Mouse (Mus musculus): ENCODE measurements around the gene Gm48551. TPM values are rescaled to one million over a fixed set of nuclear protein-coding genes. Genes with fewer than 3 reads are reported as not detected.

Gm48551 gene
- polyA plus RNA-seq, 1 experiment from 2014 or later: 2.1 TPM

- peaks cover 66% of the 10 kb centered on the region for H3K4me1 ChIP-seq
These were observed 44.2 kb downstream of the Gm48551 start for GRCm38 (mm10) chr10:81428507-81428870.

GRCm38 (mm10) chr10:81429092-81429491, 44.8 kb downstream of the Gm48551 start:
- peak overlapping the region; percentile 97 for H3K27ac ChIP-seq (replicated peaks)
- no peak for ATAC-seq (ENCODE audit: extremely low read depth, insufficient number of reproducible peaks, low FRiP score, low TSS enrichment)
- H3K36me3 ChIP-seq: no peaks in the 10 kb centered on the region
- 36% methylated on average over 2 of the region's 2 CpGs for WGBS
- peak overlapping the region; percentile 81 for H3K4me3 ChIP-seq
- H3K9ac ChIP-seq: peak overlapping the region; percentile 93; the same call in 1 of the 2 replicates
- H3K9me3 ChIP-seq: no peaks in the 10 kb centered on the region
- H3K4me2 ChIP-seq: peak overlapping the region; percentile 93
- peaks cover 16% of the 10 kb centered on the region; the same call in 1 of the 2 replicates for H3K27me3 ChIP-seq (replicated peaks)
- peaks cover 64% of the 10 kb centered on the region for H3K4me1 ChIP-seq

More at GRCm38 (mm10) chr10:81428507-81428870, 44.2 kb downstream of the Gm48551 start:
- H3K27ac ChIP-seq (replicated peaks): no peak overlapping the region
- no peak overlapping the region for H3K4me2 ChIP-seq
- no peaks in the 10 kb centered on the region for H3K36me3 ChIP-seq
- whole genome bisulfite sequencing: 81% methylated on average over 7 of the region's 7 CpGs
- peaks cover 16% of the 10 kb centered on the region; the same call in 1 of the 2 replicates for H3K27me3 ChIP-seq (replicated peaks)
- no peak for ATAC-seq (ENCODE audit: extremely low read depth, insufficient number of reproducible peaks, low FRiP score, low TSS enrichment)
- H3K9me3 ChIP-seq: no peaks in the 10 kb centered on the region
- no peak overlapping the region for H3K4me3 ChIP-seq
- no peak overlapping the region for H3K9ac ChIP-seq

GRCm38 (mm10) chr10:81429605-81430061, 45.4 kb downstream of the Gm48551 start:
- Histone ChIP-seq H3K4me2 (peak overlapping the region; percentile 93), H3K4me1 (peaks cover 59% of the 10 kb centered on the region), H3K9me3 (no peaks in the 10 kb centered on the region), H3K27ac (replicated peaks) (peak overlapping the region; percentile 97), H3K9ac (peak overlapping the region; percentile 93), H3K27me3 (replicated peaks) (peaks cover 16% of the 10 kb centered on the region; the same call in 1 of the 2 replicates), H3K36me3 (no peaks in the 10 kb centered on the region), H3K4me3 (peak overlapping the region; percentile 81)
- peak; percentile 10; the same call in 1 of the 2 replicates for ATAC-seq (ENCODE audit: extremely low read depth, insufficient number of reproducible peaks, low FRiP score, low TSS enrichment)
- WGBS: 2% methylated on average over 19 of the region's 20 CpGs

GRCm38 (mm10) chr10:81430141-81430830, 46.0 kb downstream of the Gm48551 start:
- peaks cover 14% of the 10 kb centered on the region; the same call in 1 of the 2 replicates for H3K27me3 ChIP-seq (replicated peaks)
- peak overlapping the region; percentile 97 for H3K27ac ChIP-seq (replicated peaks)
- H3K4me3 ChIP-seq: peak overlapping the region; percentile 81
- peak overlapping the region; percentile 93 for H3K4me2 ChIP-seq
- no peaks in the 10 kb centered on the region for H3K9me3 ChIP-seq
- peak overlapping the region; percentile 93 for H3K9ac ChIP-seq
- no peaks in the 10 kb centered on the region for H3K36me3 ChIP-seq
- H3K4me1 ChIP-seq: peaks cover 57% of the 10 kb centered on the region
- WGBS: under 1% methylated on average over 70 of the region's 89 CpGs
- peak; percentile 18 for ATAC-seq (ENCODE audit: extremely low read depth, insufficient number of reproducible peaks, low FRiP score, low TSS enrichment)

- WGBS: 2% methylated on average over 66 of the region's 70 CpGs
- no peak; the same call in 1 of the 2 replicates for ATAC-seq (ENCODE audit: extremely low read depth, insufficient number of reproducible peaks, low FRiP score, low TSS enrichment)
- Histone ChIP-seq H3K4me2 (peak overlapping the region; percentile 93), H3K27ac (replicated peaks) (peak overlapping the region; percentile 97), H3K36me3 (no peaks in the 10 kb centered on the region), H3K4me3 (peak overlapping the region; percentile 81), H3K9ac (peak overlapping the region; percentile 93), H3K4me1 (peaks cover 53% of the 10 kb centered on the region), H3K27me3 (replicated peaks) (peaks cover 9% of the 10 kb centered on the region; the same call in 1 of the 2 replicates), H3K9me3 (no peaks in the 10 kb centered on the region)
These were observed 46.7 kb downstream of the Gm48551 start for GRCm38 (mm10) chr10:81430831-81431525.

- no peaks in the 10 kb centered on the region for H3K9me3 ChIP-seq
- H3K9ac ChIP-seq: peak overlapping the region; percentile 93
- H3K27ac ChIP-seq (replicated peaks): peak overlapping the region; percentile 97
- no peak for ATAC-seq (ENCODE audit: extremely low read depth, insufficient number of reproducible peaks, low FRiP score, low TSS enrichment)
- H3K4me2 ChIP-seq: peak overlapping the region; percentile 93
- H3K27me3 ChIP-seq (replicated peaks): peaks cover 13% of the 10 kb centered on the region; the same call in 1 of the 2 replicates
- WGBS: 14% methylated on average over 13 of the region's 15 CpGs
- H3K4me1 ChIP-seq: peaks cover 49% of the 10 kb centered on the region
- H3K36me3 ChIP-seq: no peaks in the 10 kb centered on the region
- H3K4me3 ChIP-seq: peak overlapping the region; percentile 81
These were observed 47.4 kb downstream of the Gm48551 start for GRCm38 (mm10) chr10:81431526-81432168.

- Histone ChIP-seq H3K36me3 (no peaks in the 10 kb centered on the region), H3K9me3 (no peaks in the 10 kb centered on the region), H3K4me2 (peak overlapping the region; percentile 66), H3K9ac (no peak overlapping the region), H3K4me3 (peak overlapping the region; percentile 34; the same call in 1 of the 2 replicates), H3K27me3 (replicated peaks) (peaks cover 13% of the 10 kb centered on the region; the same call in 1 of the 2 replicates), H3K27ac (replicated peaks) (no peak overlapping the region), H3K4me1 (peaks cover 47% of the 10 kb centered on the region)
- ATAC-seq (ENCODE audit: extremely low read depth, insufficient number of reproducible peaks, low FRiP score, low TSS enrichment): no peak
- WGBS: 59% methylated on average over 21 of the region's 21 CpGs
These were observed 48.1 kb downstream of the Gm48551 start for GRCm38 (mm10) chr10:81432169-81432867.

- Histone ChIP-seq H3K9me3 (no peaks in the 10 kb centered on the region), H3K36me3 (no peaks in the 10 kb centered on the region), H3K9ac (peak overlapping the region; percentile 44), H3K4me1 (peaks cover 43% of the 10 kb centered on the region), H3K27me3 (replicated peaks) (peaks cover 13% of the 10 kb centered on the region; the same call in 1 of the 2 replicates), H3K27ac (replicated peaks) (no peak overlapping the region), H3K4me2 (peak overlapping the region; percentile 66), H3K4me3 (peak overlapping the region; percentile 34)
- peak; percentile 55 for ATAC-seq (ENCODE audit: extremely low read depth, insufficient number of reproducible peaks, low FRiP score, low TSS enrichment)
- 4% methylated on average over 17 of the region's 17 CpGs for WGBS
These were observed 48.6 kb downstream of the Gm48551 start for GRCm38 (mm10) chr10:81432868-81433262.

- H3K27ac ChIP-seq (replicated peaks): no peak overlapping the region
- no peaks in the 10 kb centered on the region for H3K9me3 ChIP-seq
- H3K36me3 ChIP-seq: no peaks in the 10 kb centered on the region
- peaks cover 43% of the 10 kb centered on the region for H3K4me1 ChIP-seq
- no peak for ATAC-seq (ENCODE audit: extremely low read depth, insufficient number of reproducible peaks, low FRiP score, low TSS enrichment)
- WGBS: 67% methylated on average over 26 of the region's 26 CpGs
- H3K27me3 ChIP-seq (replicated peaks): peaks cover 8% of the 10 kb centered on the region; the same call in 1 of the 2 replicates
- H3K4me2 ChIP-seq: peak overlapping the region; percentile 66
- H3K9ac ChIP-seq: peak overlapping the region; percentile 44; the same call in 1 of the 2 replicates
- H3K4me3 ChIP-seq: no peak overlapping the region
These were observed 49.4 kb downstream of the Gm48551 start for GRCm38 (mm10) chr10:81433541-81434289.
